Mouse (Mus musculus): ENCODE data around the gene Rasgrp3. TPM values are rescaled to one million over a fixed set of nuclear protein-coding genes. Genes with fewer than 3 reads are reported as not detected.

Rasgrp3 gene
- polyA plus RNA-seq (2012): 0.05 TPM in 2 replicates

GRCm38 (mm10) chr17:75435599-75435998 is at the start of gene Rasgrp3:
Gene Rasgrp3 (plus strand): TSS chr17:75435896.

GRCm38 (mm10) chr17:75551512-75552400 is 116.1 kb downstream of the Rasgrp3 start, which contains the start of gene Fam98a:
Gene Fam98a (minus strand): TSS chr17:75551946.

Other genes starting within 250 kb of the Rasgrp3 start
- 11.8 and 16.4 TPM in 2 replicates for gene Fam98a, start 116.0 kb downstream of the Rasgrp3 start, polyA plus RNA-seq (2012)

Data from megakaryocyte-erythroid progenitor cell, adult 5 weeks (primary cell).